Mouse (Mus musculus): Measurements from ENCODE around the gene Vldlr.

Gene Vldlr

DNA sequence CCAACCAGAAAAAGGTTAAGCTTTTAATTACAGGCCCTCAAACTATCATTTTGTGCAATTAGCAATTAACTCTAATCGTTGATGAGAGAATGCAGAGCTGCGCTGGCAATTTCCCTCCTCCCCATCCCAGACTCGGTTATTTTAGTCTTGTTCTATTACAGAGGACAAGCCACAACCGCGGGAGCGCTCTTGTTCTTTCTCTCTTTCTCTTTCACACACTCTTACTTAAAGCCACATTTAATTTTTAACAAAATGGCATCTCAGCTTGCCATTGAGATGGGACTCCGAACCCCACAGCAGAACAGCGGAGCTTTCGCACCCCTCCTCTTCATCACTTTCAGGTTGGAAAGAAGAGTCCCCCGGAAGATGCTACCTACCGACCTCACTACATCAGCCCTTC is at the start of gene Vldlr:
TSS of gene Vldlr (plus strand) at position 167 of the 400 bp plus-strand sequence.
- in situ Hi-C loops (cut with MboI, MseI), result no loop called here

DNA sequence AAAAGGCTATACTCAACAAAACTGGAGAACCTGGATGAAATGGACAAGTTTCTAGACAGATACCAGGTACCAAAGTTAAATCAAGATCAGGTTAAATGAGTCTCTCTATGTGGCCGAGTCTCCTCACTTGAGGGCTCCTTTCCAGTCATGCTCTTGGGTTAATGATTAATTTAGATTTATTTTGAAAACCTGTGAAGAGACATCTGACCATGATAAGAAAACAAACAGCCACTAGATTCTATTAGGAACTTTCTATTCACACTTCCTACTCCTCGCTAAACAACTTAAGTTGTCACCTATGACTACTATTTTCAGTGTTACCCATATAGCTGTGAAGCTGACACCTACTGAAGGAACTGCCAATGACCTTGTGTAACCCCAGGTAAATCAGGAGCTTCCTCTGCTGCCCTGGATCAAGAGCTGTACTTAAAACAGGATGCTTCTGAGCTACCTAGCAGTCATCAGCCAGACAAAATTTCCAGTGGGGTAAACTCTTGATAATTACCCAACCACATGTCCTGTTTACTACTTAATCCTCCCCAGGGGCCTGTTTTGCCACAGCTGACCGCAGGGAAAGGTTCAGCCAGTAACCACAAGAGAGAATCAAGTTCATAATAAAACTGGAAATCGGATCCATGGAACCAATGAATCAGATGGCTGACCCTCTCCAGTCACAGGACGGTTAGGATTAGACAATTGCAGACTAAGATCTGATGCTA is 48.5 kb upstream of the Vldlr start:
- in situ Hi-C loops (cut with MboI, MseI), result no loop called here

DNA sequence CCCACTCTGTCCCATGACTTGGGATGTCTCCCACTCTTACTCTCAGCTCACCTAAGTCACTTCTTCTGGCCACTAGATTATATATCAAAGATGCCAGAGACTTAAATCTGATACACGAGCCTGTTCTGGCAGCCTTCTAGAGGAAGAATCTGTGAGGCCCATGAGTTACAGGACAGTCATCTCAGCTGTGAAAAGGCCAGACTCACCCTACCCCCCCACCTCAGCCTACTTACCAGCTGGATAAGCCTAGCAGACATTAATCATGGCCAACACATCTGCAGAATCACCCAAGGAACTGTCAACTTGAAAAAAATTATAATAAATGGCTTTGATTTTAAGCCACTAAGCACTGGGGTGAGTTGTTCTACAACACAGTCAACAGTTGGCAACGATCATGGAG is 42.4 kb upstream of the Vldlr start:
- in situ Hi-C loops (cut with MboI, MseI), result no loop called here

DNA sequence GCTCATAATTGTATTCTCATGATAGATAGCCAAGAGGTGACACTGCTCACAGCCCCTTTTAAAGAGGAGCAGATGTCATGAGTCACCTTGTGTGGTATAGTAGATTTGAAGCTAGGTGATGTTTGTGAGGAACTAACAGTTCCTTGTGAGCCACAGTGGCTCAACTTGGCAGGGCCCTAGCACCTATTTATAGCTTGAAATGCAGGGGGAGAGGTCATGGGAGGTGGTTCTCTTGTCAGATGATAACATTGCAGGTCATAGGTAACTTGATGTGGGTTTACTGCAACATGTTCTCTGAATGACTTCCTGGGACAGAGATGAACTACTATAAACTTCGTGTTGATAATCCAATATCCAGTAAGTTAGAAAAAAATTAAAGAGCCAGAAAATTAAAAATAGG is 40.7 kb upstream of the Vldlr start:
- in situ Hi-C loops (cut with MboI, MseI), result no loop called here

DNA sequence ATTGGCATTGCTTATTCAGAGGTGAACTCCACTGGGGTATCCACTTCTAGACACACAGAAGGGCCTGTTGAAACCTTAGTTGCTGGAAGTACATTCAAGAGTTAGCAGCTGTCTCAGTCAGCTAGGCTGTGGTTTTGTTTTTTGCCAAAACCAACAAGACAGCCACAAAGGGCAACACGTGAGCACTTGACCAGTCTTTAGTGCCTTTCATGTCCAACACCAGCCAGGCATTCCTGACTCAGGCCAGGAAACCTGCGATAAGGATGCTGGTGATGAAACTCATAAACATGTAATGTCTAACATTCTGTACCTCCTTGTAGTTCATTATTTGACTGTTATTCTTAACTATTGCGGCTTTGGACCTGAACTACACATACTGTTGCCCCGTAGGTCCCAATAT is 39.7 kb upstream of the Vldlr start:
- in situ Hi-C loops (cut with MboI, MseI), result no loop called here

DNA sequence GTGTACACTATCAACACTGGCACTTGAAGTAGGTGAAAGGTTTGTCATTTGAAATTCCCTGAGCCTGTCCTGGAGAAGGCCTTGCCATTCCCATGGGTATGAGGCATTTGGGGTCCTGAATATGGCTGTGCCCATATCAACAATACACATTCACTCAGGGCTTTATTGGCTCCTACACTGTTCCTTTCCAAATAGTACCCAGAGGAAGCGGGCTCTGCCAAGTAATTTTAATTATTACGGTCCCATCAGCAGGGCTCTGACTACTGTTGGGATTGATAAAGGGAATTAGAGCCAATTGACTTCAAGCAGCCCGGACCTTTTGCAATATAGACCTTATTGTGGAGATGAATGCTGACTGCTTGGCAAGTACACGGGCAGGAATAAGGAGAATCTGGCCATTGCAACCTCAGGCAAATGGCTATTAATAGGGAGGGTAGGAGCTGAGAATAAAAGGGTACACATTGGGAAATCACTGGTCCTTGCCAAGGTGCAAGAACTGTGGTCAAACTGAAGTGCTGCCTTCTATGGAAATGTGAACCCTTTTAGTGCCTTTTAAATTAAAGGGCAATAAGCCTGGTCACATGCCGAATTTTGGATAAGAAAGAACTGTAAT is 38.0 kb upstream of the Vldlr start:
- in situ Hi-C loops (cut with MboI, MseI), result no loop called here

DNA sequence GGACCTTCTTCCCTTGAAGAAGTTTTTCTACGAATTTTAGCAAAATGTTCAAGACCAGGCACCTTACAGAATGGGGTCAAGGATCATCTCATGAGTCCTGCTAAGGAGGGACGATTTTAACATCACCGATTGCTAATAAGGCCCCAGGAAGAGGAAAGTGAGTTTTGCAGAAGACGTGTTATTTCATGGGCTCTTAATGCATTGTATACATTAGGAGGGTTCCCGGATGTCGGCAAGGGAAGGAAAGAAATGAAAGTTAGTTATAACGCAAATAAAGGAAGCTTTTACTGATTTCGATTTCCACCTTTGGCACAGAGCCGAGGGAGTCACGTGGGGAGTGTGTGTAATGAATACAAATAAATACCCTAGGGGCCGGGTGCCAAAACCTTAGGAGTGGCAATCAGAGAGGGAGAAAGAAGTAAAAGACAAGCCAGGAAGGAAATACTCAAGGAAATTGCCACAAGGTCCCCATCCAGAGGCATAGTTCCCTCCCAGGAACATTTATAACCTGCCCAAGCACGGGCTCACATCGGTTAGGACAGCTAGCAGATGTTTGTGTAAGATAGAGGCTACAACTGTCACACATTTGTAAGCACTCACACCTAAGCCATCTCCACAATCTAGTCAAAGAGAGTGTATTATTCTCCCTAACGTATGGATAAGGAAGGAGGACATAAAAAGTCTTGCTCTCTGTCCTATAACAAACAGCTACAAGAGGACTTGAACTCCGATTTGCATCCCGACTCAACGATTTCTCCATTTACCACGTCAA is 35.7 kb upstream of the Vldlr start:
- in situ Hi-C loops (cut with MboI, MseI), result no loop called here

DNA sequence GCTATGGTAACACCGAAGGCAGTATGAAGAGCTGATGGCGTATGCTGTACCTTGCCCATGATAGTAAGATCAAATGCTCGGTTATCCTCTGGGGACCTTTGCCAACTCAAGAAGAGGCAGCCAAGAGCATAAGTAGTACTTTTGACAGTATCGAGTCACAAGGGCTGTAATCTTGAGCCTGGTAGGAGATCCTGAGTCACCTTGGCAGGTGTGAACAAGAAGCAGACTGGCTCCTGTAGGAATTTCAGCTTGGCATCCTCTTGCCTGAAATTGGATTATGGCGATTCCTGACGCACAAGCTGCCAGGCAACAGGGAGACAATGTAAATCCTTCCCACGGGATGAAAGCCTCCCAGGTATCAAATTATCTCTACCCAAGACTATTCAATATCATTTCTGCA is 32.8 kb upstream of the Vldlr start:
- in situ Hi-C loops (cut with MboI, MseI), result no loop called here

DNA sequence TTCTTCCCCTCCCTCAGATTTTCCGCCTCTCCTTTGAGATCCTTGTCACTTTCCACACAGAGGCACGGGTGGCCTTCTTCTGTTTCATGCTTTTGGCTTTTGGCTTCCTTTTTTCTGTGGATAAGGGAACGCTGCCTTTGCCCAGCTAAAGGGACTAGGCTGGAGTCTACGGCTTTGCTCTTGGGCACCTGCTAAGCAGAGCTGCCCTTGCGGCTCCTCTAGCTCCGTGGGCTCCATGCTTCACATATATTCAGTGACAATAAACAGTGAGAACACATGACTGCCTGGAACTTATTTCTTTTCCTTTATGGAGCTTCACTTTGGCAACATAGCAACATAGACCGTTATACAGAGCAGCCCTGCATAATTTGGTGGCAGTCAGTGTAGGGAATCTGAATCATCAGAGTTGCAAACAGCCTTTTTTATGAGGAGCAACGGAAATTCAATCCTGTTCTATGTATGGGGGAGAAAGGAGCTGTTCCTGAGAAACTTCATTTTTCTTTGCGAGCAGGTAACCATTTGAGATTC is 12.5 kb upstream of the Vldlr start:
- in situ Hi-C loops (cut with MboI, MseI), result no loop called here

DNA sequence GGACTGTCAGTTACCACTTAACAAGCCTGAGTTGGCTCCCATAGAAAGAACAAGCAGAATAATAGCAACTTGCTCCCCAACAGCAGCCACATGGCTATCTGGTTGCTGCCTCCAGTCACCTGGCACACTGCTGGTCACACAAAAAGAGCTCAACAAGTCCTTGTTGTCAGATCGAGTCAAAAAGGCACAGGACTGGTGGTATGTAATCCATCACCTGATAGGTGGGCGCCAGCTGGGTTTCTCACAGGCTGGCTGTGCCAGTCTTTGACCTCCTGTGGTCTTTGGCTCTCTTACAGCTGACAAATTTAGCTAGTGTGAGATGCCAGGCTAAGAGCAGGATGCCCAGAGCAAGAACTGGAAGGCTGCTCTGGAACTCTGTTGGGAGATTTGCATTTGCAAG is 5.3 kb upstream of the Vldlr start:
- in situ Hi-C loops (cut with MboI, MseI), result no loop called here

DNA sequence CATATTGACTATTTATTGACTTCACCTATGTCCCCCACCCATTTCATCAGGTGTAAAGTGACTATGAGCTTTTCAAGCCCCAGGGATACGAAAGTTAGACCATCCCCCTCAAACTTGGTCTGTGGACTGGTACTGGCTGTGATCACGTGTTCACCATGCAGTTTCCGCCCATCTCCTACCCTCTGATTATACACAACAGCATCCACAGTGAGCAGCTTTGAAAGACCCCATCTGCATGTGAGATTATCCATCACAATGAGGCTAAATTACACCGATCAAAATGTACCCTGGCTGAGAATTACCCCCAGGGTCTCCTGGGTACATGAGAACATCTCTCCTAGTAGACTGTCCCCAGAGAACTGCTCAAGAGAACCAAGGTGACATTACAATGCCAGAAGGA is 688 bp upstream of the Vldlr start:
- in situ Hi-C loops (cut with MboI, MseI), result no loop called here

DNA sequence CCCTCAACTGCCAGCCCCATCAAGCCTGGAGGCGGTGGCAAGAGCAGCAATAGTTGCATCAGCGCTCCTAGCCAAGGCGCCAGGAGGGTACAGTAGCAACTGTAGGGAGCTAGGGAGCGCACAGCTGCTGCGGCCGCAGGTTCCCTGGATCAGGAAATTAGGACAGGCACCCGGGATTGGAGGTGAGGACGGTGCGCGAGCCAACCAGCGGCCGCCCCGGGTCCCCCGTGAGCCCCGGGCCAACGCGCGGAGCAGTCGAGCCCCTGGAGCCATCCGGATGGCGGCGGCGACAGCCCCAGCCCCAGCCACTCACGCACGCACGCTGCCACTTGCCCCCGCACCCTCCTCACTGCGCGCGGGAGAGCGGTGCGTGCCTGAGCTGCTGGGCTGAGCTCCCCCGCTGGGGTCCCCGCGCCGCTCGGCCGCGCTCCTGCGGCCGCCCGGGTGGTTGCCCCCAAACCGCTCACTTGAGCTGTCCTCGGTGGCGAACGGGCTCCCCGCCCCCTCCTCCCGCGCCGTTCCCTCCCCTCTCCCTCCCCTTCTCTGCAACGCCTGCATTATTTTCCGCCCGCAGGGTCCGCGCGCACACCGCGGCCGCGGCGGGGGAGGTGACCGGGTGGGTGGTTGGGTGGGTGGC is 601 bp downstream of the Vldlr start:
- in situ Hi-C loops (cut with MboI, MseI), result no loop called here

DNA sequence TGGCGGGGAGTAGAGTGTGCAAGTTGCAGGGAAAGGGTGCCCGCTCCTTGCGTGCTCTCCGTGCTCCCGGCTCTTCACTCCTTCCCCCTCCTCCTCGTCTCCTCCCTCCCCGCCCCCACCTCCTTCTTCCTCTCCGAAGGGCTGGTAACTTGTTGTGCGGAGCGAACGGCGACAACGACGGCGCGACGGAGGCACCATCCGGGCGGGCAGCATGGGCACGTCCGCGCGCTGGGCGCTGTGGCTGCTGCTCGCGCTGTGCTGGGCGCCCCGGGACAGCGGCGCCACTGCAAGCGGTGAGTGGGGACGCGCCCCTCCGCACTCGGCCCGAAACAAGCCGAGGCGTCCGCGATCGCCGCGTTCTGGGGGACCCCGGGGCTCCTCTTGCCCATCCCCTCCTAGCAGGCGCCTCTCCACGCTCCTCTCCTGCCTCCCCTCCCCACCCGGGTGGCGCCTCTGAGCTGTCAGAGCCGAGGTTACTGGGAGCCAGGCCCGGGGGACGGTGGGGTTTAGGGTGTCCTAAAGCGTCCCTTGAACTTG is 1.2 kb downstream of the Vldlr start:
- in situ Hi-C loops (cut with MboI, MseI), result no loop called here

DNA sequence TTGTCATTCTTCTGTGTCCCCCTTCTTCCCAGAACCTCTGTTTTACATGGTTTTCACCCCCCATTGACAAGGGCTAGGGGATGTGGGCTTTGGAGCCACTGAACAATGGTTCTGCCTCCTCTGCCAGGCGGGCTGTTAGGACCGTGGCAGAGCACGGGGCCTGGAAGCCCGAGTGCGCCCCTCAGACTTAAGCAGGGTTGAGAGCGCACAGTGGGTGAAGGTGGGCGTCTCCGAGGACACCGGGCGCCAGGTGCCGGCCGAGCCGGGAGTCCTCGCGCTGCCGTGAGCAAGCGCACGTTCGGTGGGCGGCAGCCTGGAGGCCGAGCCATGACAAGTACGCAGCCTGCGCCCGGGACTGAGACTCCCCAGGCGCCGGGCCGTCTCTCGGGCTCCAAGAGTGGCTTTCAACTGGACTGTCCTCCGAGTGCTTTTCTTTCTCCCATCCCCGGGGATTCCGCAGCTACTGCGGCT is 1.7 kb downstream of the Vldlr start:
- in situ Hi-C loops (cut with MboI, MseI), result no loop called here

DNA sequence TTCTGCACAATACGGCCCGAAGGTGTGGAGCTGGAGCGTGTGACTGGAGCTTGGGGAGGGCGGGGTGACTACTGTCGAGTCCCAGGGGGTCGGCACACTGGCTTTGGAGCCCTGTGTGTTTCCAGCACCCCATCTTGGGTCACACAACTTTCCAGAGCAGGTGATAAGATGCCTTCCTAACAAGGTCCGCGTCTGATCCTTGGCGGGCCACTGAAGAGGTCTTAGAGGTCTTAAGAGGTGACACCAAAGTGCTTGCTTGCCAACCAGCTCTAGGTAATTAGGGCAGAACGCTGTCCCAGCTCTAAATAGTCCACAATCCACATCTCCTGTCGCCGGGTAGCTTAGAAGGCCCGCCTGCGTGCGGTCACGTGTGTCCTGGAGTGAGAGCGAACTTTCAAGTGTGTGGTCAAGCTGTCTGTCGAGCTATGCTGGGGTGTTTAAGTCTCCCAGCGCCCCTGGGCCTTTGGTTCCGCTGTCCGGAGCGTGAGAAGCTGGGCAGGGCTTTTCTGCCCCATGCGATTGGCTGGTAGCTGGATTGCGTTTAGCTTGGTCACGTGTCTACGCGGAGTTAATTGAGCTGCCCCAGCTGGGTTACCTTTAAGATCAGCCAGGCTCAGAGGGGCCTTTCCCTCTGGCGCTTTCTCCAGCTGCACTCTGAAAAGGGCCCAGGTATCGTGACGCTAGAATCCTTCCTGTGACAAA is 2.4 kb downstream of the Vldlr start:
- in situ Hi-C loops (cut with MboI, MseI), result no loop called here

DNA sequence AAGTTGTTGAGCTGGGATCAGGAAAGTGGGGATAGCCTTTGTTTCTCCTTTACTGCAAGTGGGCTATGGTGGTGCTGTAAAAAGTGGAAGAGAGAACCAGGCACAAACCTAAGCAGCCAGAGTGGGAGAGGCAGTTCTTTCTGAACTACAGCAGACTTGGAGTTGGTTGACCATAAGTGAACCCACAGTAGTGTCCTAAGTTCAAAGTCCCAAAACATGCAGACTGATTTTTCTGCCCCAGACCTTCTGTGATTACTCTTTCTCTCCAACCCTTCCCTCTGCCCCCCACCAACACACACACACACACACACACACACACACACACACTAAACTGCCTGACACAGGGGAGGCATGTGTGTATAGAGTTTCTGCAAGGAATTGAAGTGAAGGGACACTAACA is 3.3 kb downstream of the Vldlr start:
- in situ Hi-C loops (cut with MboI, MseI), result no loop called here

DNA sequence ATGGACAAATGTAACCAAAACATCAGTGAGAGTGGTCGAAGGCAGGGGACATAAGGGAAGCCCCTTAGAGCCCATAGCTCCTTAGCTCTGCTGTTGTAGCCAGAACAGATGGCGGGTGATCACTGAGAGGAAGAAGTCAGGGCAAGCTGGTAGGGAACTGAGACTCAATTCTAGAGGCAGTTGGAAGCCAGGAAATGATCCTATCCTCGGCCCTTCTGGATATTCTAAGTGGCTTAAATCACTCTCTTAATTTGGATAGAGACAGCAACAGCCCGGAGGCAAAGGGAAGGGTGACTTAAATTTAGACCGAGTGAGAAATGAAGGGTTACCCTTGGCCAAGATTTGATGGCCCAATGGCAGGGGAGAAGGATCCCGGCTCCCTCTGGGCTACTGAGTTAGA is 6.8 kb downstream of the Vldlr start:
- in situ Hi-C loops (cut with MboI, MseI), result loop anchor here (5.0 kb wide), 1 partner anchor 164 kb away; no protein-coding TSS in a partner anchor

DNA sequence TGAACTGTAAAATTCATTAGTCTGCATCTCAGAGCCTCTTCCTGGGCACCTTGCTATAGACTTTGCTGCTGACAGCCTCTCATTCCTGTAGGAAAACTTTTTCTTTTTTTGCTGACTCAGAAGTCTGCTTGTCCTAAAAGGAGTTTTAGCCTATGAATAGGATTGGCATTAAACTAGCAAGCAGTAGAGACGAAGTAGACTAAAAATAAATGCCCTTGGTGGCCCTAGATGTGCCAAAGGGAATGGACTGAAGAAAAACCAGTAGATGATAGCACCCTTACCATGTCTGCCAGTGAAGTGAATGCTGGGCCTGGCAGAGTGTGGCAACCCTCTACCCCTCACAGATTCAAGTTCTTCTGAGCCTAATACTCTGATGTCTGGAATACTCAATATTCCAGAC is 8.1 kb downstream of the Vldlr start:
- in situ Hi-C loops (cut with MboI, MseI), result loop anchor here (5.0 kb wide), 1 partner anchor 163 kb away; no protein-coding TSS in a partner anchor

DNA sequence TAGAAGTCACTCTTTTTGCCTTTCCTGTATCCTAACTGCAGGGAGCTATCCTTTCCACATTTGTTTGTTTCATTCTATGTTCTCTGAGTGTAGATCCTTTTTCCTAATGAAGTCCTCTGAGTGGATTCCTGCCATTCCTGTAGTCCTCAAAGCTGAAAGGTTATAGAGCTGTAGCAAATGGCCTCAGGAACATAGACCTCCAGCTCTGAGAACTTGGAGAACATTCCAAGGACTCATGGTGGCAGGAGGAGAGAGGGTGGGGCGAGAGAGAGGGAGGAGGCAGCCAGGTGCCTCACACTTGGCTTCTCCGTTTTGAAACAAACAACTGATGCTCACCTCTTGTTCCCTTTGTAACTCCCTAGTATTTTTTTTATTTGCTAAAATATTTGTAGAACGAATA is 10.3 kb downstream of the Vldlr start:
- in situ Hi-C loops (cut with MboI, MseI), result no loop called here

DNA sequence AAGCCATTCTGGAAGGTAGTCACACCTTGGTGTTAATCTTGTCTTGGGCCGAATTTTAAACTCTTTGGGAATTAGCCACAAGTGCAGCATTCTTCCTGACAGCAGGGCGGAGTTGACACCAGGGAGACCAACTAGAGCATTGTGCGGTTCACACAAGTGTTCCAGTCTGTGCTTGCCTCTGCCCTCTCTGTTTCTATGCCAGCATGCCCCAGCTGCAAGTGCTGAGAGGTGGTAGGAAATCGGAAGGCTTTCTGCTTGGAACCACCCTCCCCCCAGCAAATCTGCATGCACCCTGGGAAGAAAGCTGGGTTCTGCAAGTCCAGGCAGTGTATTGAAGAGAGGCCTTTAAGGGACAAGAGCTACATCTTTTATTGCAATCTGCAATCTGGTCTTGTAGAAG is 10.8 kb downstream of the Vldlr start:
- in situ Hi-C loops (cut with MboI, MseI), result no loop called here

DNA sequence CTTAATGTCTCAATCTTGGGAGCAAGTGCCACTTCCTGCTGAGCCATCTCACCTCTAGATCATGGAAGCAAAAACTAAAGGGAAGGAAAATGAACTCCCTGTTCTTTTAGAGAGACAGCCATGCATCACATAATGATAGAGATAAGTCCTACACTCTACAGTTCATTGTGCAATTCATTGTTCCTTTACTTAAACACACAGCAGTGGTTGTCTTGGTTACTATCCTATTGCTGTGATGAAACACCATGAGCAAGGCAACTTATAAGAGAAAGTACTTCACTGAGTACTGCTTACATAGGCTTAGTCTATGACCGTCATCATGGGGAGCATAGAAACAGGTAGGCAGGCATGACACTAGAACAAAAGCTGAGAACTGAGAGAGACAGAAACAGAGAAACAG is 12.0 kb downstream of the Vldlr start:
- in situ Hi-C loops (cut with MboI, MseI), result no loop called here
